Mouse (Mus musculus) lung, adult 18-20 months (tissue): ENCODE measurements around the gene Eef1akmt2.

Experiments used
- DNase-seq, 2 experiments: peaks; one replicate each; pipeline ENCODE4 v3.0.0; 2022; ENCODE audit warnings: mixed read lengths in 2 of 2

Eef1akmt2 gene

GRCm38 (mm10) chr7:132859042-132859958, 6.8 kb upstream of the Eef1akmt2 start, which contains the start of gene Abraxas2:
Gene Abraxas2 (plus strand): TSS chr7:132859225.
- peak; percentile 93 for DNase-seq

GRCm38 (mm10) chr7:132858043-132858608, 5.7 kb upstream of the Eef1akmt2 start:
- no peak for DNase-seq

GRCm38 (mm10) chr7:132856083-132856482, 3.6 kb upstream of the Eef1akmt2 start:
- no peak for DNase-seq

- DNase-seq, result peak; percentile 10 to 54
Observed at GRCm38 (mm10) chr7:132853946-132854345, 1.5 kb upstream of the Eef1akmt2 start.

GRCm38 (mm10) chr7:132853361-132853760, 888 bp upstream of the Eef1akmt2 start:
- no peak for DNase-seq

GRCm38 (mm10) chr7:132843152-132843551, 9.3 kb downstream of the Eef1akmt2 start:
- DNase-seq, result peak in 1 of 2 experiments; percentile 7

GRCm38 (mm10) chr7:132842455-132842854, 10.0 kb downstream of the Eef1akmt2 start:
- DNase-seq, result no peak

- no peak for DNase-seq
Observed at GRCm38 (mm10) chr7:132841287-132841686, 11.2 kb downstream of the Eef1akmt2 start.

- no peak for DNase-seq
Observed at GRCm38 (mm10) chr7:132830955-132831354, 21.5 kb downstream of the Eef1akmt2 start.

- no peak for DNase-seq
Observed at GRCm38 (mm10) chr7:132824346-132825022, 28.0 kb downstream of the Eef1akmt2 start.

- no peak for DNase-seq
Observed at GRCm38 (mm10) chr7:132823832-132824231, 28.6 kb downstream of the Eef1akmt2 start.

GRCm38 (mm10) chr7:132820692-132821091, 31.8 kb downstream of the Eef1akmt2 start:
- DNase-seq, result no peak

- DNase-seq, result no peak
Observed at GRCm38 (mm10) chr7:132817056-132817455, 35.4 kb downstream of the Eef1akmt2 start.

- DNase-seq, result no peak
Observed at GRCm38 (mm10) chr7:132816528-132816927, 35.9 kb downstream of the Eef1akmt2 start.

GRCm38 (mm10) chr7:132815081-132815480, 37.4 kb downstream of the Eef1akmt2 start:
- DNase-seq, result no peak

GRCm38 (mm10) chr7:132814089-132814450, 38.4 kb downstream of the Eef1akmt2 start:
- peak; percentile 60 to 80 for DNase-seq

- peak; percentile 77 for DNase-seq
Observed at GRCm38 (mm10) chr7:132813416-132814088, 38.9 kb downstream of the Eef1akmt2 start, which contains the start of gene Fam53b. Gene Fam53b (minus strand): TSS chr7:132813886.

- DNase-seq, result peak; percentile 61 to 66
Observed at GRCm38 (mm10) chr7:132812619-132813415, 39.7 kb downstream of the Eef1akmt2 start.

- peak; percentile 69 to 74 for DNase-seq
Observed at GRCm38 (mm10) chr7:132811716-132812618, 40.5 kb downstream of the Eef1akmt2 start.

- peak; percentile 94 to 95 for DNase-seq
Observed at GRCm38 (mm10) chr7:132810879-132811278, 41.6 kb downstream of the Eef1akmt2 start.

GRCm38 (mm10) chr7:132810368-132810767, 42.1 kb downstream of the Eef1akmt2 start:
- peak in 1 of 2 experiments; percentile 56 for DNase-seq
